Mouse (Mus musculus) kidney, embryonic 14.5 days (tissue): ENCODE results near the gene Pafah1b1. TPM values are rescaled to one million over a fixed set of nuclear protein-coding genes. Genes with fewer than 3 reads are reported as not detected.
A peak's percentile ranks its signal among the peaks of the same experiment; 100 is the strongest.

Source experiments
- ATAC-seq: fragments of 200-750 bp; cut with Nextera tagmentation; 2 replicates; pipeline ENCODE4 v1.8.0; 2017; ENCODE audit warnings: moderate number of reproducible peaks, mild to moderate bottlenecking, moderate TSS enrichment, moderate library complexity; ENCODE audit not compliant: low FRiP score, low TSS enrichment
- H3K27ac ChIP-seq: fragments of 300-500 bp; sonication (generic); 2 replicates; pipeline ENCODE4 v1.5.1; 2014; ENCODE audit warnings: low read depth, mild to moderate bottlenecking, low read length, moderate library complexity, mixed read lengths
- H3K27me3 ChIP-seq: fragments of 300-500 bp; sonication (generic); 2 replicates; pipeline ENCODE4 v1.6.1; 2014; ENCODE audit warnings: mild to moderate bottlenecking, low read length; ENCODE audit not compliant: control insufficient read depth, insufficient read depth
- H3K36me3 ChIP-seq: fragments of 300-500 bp; sonication (generic); 2 replicates; pipeline ENCODE4 v1.6.1; 2014; ENCODE audit warnings: low read length, mixed read lengths; ENCODE audit not compliant: control insufficient read depth, insufficient read depth
- H3K4me1 ChIP-seq: fragments of 300-500 bp; sonication (generic); 2 replicates; pipeline ENCODE4 v1.6.1; 2014; ENCODE audit warnings: low read length, mixed read lengths; ENCODE audit not compliant: control insufficient read depth, insufficient read depth
- H3K4me2 ChIP-seq: fragments of 300-500 bp; sonication (generic); replicated peaks from 2 replicates; pipeline ENCODE4 v1.6.1; 2014; ENCODE audit warnings: low read depth, mild to moderate bottlenecking, low read length
- H3K4me3 ChIP-seq: fragments of 300-500 bp; sonication (generic); 2 replicates; pipeline ENCODE4 v1.5.1; 2014; ENCODE audit warnings: mild to moderate bottlenecking, low read length
- H3K9ac ChIP-seq: fragments of 300-500 bp; sonication (generic); 2 replicates; pipeline ENCODE4 v1.6.1; 2014; ENCODE audit warnings: low read depth, mild to moderate bottlenecking, low read length, moderate library complexity
- H3K9me3 ChIP-seq: fragments of 300-500 bp; sonication (generic); 2 replicates; pipeline ENCODE4 v1.6.1; 2016; ENCODE audit warnings: low read length; ENCODE audit not compliant: control insufficient read depth
- WGBS: fragments of 180-500 bp; shearing (Covaris S2); extraction: QIAGEN DNeasy Blood & Tissue Kit; methylation state at CpG from one replicate; pipeline ENCODE4 v1.1.7; 2014; 5-methylcytosine and 5-hydroxymethylcytosine counted together
- polyA plus RNA-seq: library from polyadenylated mRNA; unstranded; fragments of >200 nt; fragmentation: Nextera tagmentation; extraction: Ambion mirVana; gene quantifications from 2 replicates; pipeline ENCODE4 v1.2.1, GENCODE M21; 2014

The Pafah1b1 gene
- polyA plus RNA-seq, 1 experiment from 2014 or later, result 74.1 TPM

DNA sequence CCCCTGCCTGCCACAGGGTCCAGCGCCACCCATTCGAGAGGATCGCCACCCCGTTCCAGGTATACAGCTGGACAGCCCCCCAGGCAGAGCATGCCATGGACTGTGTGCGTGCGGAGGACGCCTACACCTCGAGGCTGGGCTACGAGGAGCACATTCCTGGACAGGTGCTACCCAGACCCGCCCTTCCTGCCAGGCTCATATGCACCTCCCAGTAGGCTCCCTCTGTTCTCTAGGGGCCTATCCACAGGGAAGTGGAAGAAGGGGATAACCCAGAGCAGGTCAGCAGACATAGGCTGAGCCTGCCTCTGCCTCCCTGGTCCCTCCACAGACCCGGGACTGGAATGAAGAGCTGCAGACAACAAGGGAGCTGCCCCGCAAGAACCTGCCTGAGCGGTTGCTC lies 64.1 kb downstream of the Pafah1b1 start:
- Histone ChIP-seq H3K4me1 (no peaks in the 10 kb centered on the region), H3K4me3 (no peak overlapping the region), H3K36me3 (peaks cover 87% of the 10 kb centered on the region), H3K9me3 (peaks cover 5% of the 10 kb centered on the region; the same call in 1 of the 2 replicates), H3K4me2 (no peak overlapping the region), H3K27me3 (no peaks in the 10 kb centered on the region), H3K9ac (no peak overlapping the region), H3K27ac (no peak overlapping the region)
- WGBS, result 94% methylated on average over 13 of the region's 13 CpGs
- no peak for ATAC-seq

DNA sequence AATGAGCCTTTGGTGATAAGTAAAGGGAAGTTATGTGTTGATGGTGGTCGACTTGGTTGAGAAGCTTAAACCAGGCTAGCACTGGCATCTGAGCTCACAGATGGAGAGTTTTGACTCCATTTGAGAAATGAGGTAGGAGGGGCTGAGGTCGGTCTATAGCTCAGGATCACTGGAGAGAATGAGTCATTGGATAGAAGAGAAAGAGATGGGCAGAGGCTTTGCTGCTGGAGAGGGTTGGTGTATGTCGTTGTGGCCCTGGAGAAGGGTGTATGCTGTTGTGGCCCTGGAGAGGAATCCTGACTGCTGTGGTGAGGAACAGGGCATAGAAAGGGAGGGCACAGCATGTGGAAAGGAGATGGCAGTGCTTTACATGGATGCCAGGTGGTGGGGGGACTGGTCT lies 68.5 kb downstream of the Pafah1b1 start:
- no peak for ATAC-seq
- peaks cover 43% of the 10 kb centered on the region for H3K36me3 ChIP-seq
- H3K27ac ChIP-seq, result no peak overlapping the region
- no peaks in the 10 kb centered on the region for H3K27me3 ChIP-seq
- 85% methylated on average over 3 of the region's 3 CpGs for WGBS
- H3K9ac ChIP-seq, result no peak overlapping the region
- H3K4me3 ChIP-seq, result no peak overlapping the region
- no peak overlapping the region for H3K4me2 ChIP-seq
- H3K9me3 ChIP-seq, result peaks cover 5% of the 10 kb centered on the region; the same call in 1 of the 2 replicates
- peaks cover 27% of the 10 kb centered on the region for H3K4me1 ChIP-seq

DNA sequence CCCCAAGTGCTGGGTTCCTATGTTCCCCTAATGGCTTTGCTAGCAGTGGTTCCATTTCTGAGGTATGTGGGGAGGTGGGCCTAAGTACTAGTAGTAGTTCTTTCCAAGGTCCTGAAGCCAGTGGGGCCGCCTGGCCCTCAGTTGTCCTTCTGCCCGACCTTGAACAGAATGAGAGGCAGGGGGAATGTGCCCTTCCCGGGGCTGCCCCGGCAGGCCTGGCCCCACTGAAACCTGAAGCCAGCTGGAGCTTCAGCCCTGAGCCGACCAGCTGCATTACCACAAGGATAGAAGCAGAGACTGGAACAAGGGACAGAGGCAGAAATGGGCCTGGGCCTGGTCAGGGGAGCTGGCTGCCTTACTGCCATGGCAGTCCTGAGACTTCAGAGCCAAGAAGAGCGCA lies 71.1 kb downstream of the Pafah1b1 start:
- Histone ChIP-seq H3K27me3 (no peaks in the 10 kb centered on the region), H3K27ac (peak overlapping the region; percentile 6; the same call in 1 of the 2 replicates), H3K4me2 (no peak overlapping the region), H3K9ac (0 out of 2 replicates have a peak overlapping the region, but pooled peaks have one; percentile 29), H3K36me3 (peaks cover 18% of the 10 kb centered on the region), H3K4me1 (peaks cover 39% of the 10 kb centered on the region), H3K4me3 (no peak overlapping the region), H3K9me3 (peaks cover 5% of the 10 kb centered on the region; the same call in 1 of the 2 replicates)
- no peak for ATAC-seq
- 18% methylated on average over 6 of the region's 6 CpGs for WGBS

DNA sequence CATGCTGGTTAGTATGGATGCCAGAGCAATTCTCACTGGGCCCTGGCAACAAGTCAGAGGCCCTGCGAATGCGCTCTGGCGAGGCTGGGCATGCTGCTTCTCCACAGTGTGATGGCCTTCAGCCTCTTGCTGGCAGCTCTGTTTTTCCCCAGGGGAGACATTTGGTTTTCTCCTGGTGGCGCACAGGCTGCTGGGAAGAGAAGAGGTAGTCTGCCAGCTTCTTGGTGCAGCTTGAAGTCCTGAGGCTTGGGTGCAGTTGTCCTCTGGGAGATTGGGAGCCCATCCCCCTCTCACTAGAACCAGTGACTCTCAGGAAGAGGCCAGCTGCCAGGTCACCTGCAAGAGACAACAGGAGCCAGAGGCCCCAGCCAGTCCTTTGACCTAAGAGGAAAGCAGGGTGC lies 71.7 kb downstream of the Pafah1b1 start:
- Histone ChIP-seq H3K9me3 (peaks cover 3% of the 10 kb centered on the region; the same call in 1 of the 2 replicates), H3K4me2 (no peak overlapping the region), H3K27ac (no peak overlapping the region; the same call in 1 of the 2 replicates), H3K9ac (no peak overlapping the region; the same call in 1 of the 2 replicates), H3K27me3 (no peaks in the 10 kb centered on the region), H3K4me3 (no peak overlapping the region), H3K4me1 (peaks cover 39% of the 10 kb centered on the region), H3K36me3 (peaks cover 13% of the 10 kb centered on the region)
- WGBS, result 91% methylated on average over 4 of the region's 4 CpGs
- no peak for ATAC-seq

DNA sequence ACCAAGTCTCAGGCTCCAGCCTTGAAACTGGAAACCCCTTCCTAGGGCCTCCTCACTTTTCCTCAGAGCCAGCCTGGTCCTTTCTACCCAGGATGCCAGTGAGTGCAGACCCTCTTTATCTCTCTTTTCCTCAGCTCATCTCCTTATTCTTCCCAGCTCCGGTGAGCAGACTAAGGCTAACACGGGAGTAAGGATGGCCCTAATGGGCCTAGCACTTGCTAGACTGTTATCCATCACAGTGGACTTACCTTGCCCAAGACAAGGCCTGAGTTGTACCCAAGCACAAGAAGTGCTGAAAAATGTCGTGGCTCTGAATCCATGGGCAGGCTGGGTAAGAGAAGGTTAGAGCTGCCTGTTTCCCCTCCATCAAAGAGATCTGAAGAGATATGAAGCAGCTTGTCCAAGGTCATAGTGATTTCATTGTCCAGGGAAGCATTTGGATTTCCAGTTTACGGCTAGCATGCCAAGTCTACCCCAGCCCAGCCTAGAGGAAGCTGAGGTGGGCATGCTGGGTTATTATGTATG lies 73.8 kb downstream of the Pafah1b1 start:
- 46% methylated on average over 4 of the region's 4 CpGs for WGBS
- H3K4me1 ChIP-seq, result peaks cover 39% of the 10 kb centered on the region
- H3K27me3 ChIP-seq, result no peaks in the 10 kb centered on the region
- H3K9me3 ChIP-seq, result no peaks in the 10 kb centered on the region
- H3K4me3 ChIP-seq, result peak overlapping the region; percentile 98
- H3K4me2 ChIP-seq, result peak overlapping the region; percentile 90
- peak overlapping the region; percentile 81; the same call in 1 of the 2 replicates for H3K27ac ChIP-seq
- ATAC-seq, result no peak
- H3K9ac ChIP-seq, result peak overlapping the region; percentile 90
- H3K36me3 ChIP-seq, result no peaks in the 10 kb centered on the region

DNA sequence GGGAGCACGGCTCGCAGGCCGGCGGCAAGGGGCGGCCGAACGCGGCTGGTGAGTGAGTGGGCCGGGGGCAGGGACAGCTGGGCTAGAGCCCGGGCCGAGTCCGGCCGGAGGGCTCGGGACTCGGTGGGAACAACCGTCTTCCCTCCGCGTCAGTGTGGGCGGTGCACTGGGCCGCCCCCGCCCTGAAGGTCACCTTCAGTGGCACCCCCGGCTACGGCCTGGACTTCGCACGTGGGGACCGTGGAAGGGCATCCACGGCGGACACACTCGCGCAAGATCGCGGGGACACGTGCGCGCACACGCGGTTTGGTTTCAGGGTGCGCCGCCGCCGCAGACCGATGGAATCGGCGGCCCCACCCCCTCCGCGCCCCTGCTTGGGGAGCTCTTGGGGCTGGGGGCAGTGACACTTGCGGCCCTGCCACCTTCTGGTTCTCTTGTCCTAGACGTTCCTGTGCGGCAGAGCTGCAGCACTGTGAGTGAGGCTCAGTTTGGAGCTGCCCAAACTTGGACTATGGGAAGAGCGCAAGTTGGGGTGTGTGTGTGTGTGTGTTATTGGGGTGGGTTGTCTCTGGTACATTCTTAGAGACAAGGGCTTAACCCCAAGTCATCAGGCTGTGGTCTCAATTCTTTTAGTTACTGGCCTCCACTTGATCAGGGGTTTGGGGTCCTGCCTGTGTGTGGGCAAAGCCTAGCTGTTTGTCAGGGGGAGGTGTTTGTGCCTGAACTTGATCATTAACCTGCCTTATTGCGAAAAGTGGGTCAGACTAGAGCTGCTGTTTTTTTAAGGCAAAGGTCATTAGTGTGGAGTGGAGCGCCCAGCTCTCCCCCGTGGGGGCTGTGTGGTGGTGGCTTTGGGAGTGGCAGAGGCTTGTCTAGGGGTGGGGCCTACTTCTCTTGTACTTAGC lies 74.6 kb downstream of the Pafah1b1 start:
- Histone ChIP-seq H3K4me1 (peaks cover 39% of the 10 kb centered on the region), H3K9me3 (no peaks in the 10 kb centered on the region), H3K4me2 (peak overlapping the region; percentile 90), H3K36me3 (no peaks in the 10 kb centered on the region), H3K4me3 (peak overlapping the region; percentile 98), H3K27ac (peak overlapping the region; percentile 81), H3K27me3 (no peaks in the 10 kb centered on the region), H3K9ac (peak overlapping the region; percentile 90)
- under 1% methylated on average over 52 of the region's 53 CpGs for WGBS
- ATAC-seq, result peak; percentile 52

DNA sequence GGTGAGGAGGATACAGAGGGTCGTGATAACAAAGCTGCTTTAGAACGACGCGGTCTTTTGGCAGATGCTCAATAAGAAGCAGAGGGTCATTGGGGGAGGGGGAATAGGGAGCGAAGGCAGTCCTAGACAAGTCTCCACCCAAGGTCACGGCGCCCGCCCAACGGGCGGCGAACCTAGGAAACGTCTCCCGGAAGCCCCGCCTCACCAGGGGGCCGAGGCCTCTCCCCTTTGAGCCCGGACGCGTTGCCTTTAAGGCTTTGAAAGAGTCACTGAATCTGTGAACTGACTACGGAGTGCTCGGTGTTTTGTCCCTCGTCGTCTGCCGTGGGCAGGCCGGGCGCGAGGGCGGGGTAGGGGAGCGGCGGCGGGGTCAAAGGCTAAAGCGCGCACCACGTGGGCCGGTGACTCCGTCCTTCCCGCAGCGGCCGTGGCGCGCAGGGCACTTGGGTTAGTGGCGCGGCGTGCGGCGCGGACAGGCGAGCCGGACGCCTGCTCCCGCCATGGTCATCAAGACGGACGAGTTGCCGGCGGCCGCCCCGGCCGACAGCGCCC lies 75.3 kb downstream of the Pafah1b1 start, which contains the start of gene Cluh:
Gene Cluh, plus strand, starts transcription at position 401 of the 552 bp plus-strand sequence.
- H3K27ac ChIP-seq, result peak within 1 kb of the TSS; percentile 81
- peaks cover 39% of the 10 kb centered on the region for H3K4me1 ChIP-seq
- peak; percentile 94 for ATAC-seq
- peak within 1 kb of the TSS; percentile 90 for H3K4me2 ChIP-seq
- under 1% methylated on average over 58 of the region's 58 CpGs for WGBS
- no peaks in the 10 kb centered on the region for H3K27me3 ChIP-seq
- H3K4me3 ChIP-seq, result peak within 1 kb of the TSS; percentile 98
- H3K36me3 ChIP-seq, result no peaks in the 10 kb centered on the region
- peak within 1 kb of the TSS; percentile 90 for H3K9ac ChIP-seq
- H3K9me3 ChIP-seq, result no peaks in the 10 kb centered on the region

DNA sequence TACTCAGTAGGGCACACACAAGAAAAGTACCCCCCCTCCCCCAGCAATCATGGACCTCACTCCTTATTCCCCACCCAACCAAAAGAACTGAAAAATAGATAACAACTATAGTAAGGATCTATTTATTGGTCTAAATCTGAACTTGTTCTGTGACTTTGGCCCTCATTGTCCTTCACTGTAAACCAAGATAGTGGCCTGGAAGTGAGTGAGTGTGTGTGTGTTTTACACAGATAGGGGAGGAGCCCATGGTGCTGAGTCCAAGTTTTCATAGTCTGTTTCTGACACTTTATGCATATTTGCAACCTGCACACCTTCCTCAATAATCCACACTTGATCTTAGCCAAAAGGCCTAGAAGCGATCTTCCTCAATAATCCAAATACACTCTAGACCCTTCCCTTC lies 75.8 kb downstream of the Pafah1b1 start:
- 8% methylated on average over 1 of the region's 1 CpGs for WGBS
- H3K9me3 ChIP-seq, result no peaks in the 10 kb centered on the region
- H3K9ac ChIP-seq, result peak overlapping the region; percentile 90; the same call in 1 of the 2 replicates
- peak overlapping the region; percentile 90 for H3K4me2 ChIP-seq
- H3K4me3 ChIP-seq, result peak overlapping the region; percentile 98
- peak; percentile 1; the same call in 1 of the 2 replicates for ATAC-seq
- no peaks in the 10 kb centered on the region for H3K36me3 ChIP-seq
- no peaks in the 10 kb centered on the region for H3K27me3 ChIP-seq
- peaks cover 37% of the 10 kb centered on the region for H3K4me1 ChIP-seq
- peak overlapping the region; percentile 13; the same call in 1 of the 2 replicates for H3K27ac ChIP-seq
